Mouse (Mus musculus): ENCODE results near the gene Srsf6.

- TF ChIP-seq GATA1 (IDR thresholded peaks at IDR 0.05; ENCODE audit: low read length) (no peak), TAL1 (IDR thresholded peaks at IDR 0.05; ENCODE audit: low read length) (no peak)
Observed at GRCm38 (mm10) chr2:162908052-162908491, 23.3 kb upstream of the Srsf6 start.

Measured in erythroblast, embryonic 14.5 days (primary cell).